Mouse (Mus musculus): ENCODE results near the gene Iscu.

DNA sequence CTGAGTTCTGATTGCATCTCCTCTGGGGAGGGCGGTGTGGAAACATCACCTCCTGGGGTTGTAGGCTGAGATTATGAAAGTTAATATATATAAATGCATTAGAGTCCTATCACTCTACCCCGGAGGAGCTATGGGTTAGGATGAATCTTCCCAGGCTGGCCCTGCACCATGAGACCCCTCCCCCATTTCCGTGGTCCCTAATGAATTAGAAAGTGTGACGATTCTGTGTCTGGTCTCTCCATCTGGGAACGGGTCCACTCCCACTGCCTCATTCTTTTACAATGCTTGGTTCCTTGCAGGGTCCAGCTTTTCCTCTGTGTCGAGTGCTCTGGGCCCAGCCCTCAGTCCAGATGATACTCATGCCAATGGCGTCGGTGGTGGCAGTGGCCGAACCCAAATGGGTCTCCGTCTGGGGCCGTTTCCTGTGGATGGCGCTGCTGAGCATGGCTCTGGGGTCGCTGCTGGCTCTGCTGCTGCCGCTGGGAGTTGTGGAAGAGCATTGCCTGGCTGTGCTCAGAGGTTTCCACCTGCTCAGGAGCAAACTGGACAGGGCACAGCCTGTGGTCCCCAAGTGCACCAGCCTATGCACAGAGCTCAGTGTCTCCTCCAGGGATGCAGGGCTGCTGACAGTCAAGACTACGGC, 35.9 kb upstream of the Iscu start:
- TF ChIP-seq CTCF (IDR thresholded peaks at IDR 0.05; ENCODE audit: insufficient read depth, low read depth, low read length) (no peak), POLR2A (IDR thresholded peaks at IDR 0.05; ENCODE audit: insufficient read depth, low read depth, low read length) (no peak)
